Mouse (Mus musculus) bone marrow macrophage, adult 2 months (primary cell): ENCODE results near the gene Fuz.

ENCODE experiments used
- CTCF ChIP-seq: IDR thresholded peaks from 2 replicates; pipeline ENCODE4 v1.5.1; 2012; ENCODE audit warnings: low read depth, mild to moderate bottlenecking, low read length, moderate library complexity
- POLR2A ChIP-seq: IDR thresholded peaks from 2 replicates; pipeline ENCODE4 v1.6.1; 2012; ENCODE audit warnings: mild to moderate bottlenecking, low read depth, low read length, borderline replicate concordance

DNA sequence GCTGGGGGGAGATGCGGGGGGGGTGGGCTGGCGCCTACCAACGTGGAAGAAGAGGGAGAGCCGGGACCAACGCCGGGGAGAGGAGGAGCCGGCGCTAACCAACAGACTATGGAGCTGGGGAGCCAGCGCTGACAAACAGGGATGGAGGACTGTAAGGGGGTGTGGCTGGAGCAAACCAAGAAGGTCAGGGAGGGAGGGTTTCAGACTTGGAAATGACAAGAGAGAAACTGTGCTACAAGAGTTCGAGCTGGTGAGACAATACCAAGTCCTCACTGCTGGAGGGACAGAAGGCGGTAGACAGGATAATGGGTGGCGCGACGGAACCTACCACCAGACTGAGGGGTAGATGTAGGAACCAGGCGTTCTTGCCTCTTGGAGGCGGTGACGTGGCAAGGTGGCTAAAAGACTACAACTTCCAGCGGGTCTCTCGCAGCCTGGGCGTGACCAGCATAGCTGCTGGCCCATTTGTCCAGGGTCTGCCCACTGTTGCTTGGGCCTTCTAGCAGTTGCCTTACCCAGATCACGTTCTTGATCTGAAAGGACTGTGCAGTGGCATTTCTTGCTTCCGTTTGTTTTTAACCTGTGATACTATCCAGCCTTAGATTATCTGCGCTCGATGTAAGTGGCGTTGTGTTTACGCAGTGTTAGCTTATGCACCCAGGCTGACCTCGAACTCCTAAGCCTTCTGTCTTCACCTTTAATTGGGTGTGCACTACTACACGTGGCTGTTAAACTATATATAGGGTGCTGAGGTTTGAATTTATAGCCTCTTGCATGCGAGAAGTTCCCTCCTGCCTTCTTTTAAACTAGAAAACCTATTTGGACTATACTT is 26.0 kb upstream of the Fuz start, which contains the start of gene Ptov1:
- no peak for TF ChIP-seq CTCF
- TF ChIP-seq POLR2A, result no peak
